Mouse (Mus musculus) lung, postnatal 4 days (tissue): ENCODE data around the gene Ifnar2.
"Not testable (repeated sequence)": the region's sequence is repeated elsewhere in the genome, so short reads cannot be mapped to it uniquely, and the experiment has no call there.

ENCODE experiments used
- DNase-seq, 2 experiments: peaks; one replicate each; pipeline ENCODE4 v3.0.0; 2021

The Ifnar2 gene

GRCm38 (mm10) chr16:91432720-91433328 lies 60.2 kb downstream of the Ifnar2 start:
- no peak for DNase-seq

GRCm38 (mm10) chr16:91433329-91433933 lies 60.8 kb downstream of the Ifnar2 start:
- peak in 1 of 2 experiments; percentile 31 for DNase-seq

GRCm38 (mm10) chr16:91434119-91434518 lies 61.5 kb downstream of the Ifnar2 start:
- DNase-seq: no peak

GRCm38 (mm10) chr16:91438081-91438480 lies 65.5 kb downstream of the Ifnar2 start:
- DNase-seq: no peak

- not testable (repeated sequence) for DNase-seq
These were observed 66.0 kb downstream of the Ifnar2 start for GRCm38 (mm10) chr16:91438599-91438998.

- DNase-seq: peak; percentile 63 to 86
These were observed 68.8 kb downstream of the Ifnar2 start for GRCm38 (mm10) chr16:91441366-91441765.

GRCm38 (mm10) chr16:91441811-91442240 lies 69.2 kb downstream of the Ifnar2 start:
- no peak for DNase-seq

- no peak for DNase-seq
These were observed 69.9 kb downstream of the Ifnar2 start for GRCm38 (mm10) chr16:91442446-91442845.

- no peak for DNase-seq
These were observed 70.6 kb downstream of the Ifnar2 start for GRCm38 (mm10) chr16:91443211-91443611.

GRCm38 (mm10) chr16:91444847-91445246 lies 72.3 kb downstream of the Ifnar2 start:
- DNase-seq: no peak

- DNase-seq: no peak
These were observed 73.0 kb downstream of the Ifnar2 start for GRCm38 (mm10) chr16:91445566-91445965.

- DNase-seq: no peak
These were observed 74.4 kb downstream of the Ifnar2 start for GRCm38 (mm10) chr16:91446778-91447511.

GRCm38 (mm10) chr16:91447512-91447900 lies 74.9 kb downstream of the Ifnar2 start:
- DNase-seq: peak in 1 of 2 experiments; percentile 42

- no peak for DNase-seq
These were observed 75.5 kb downstream of the Ifnar2 start for GRCm38 (mm10) chr16:91448088-91448487.

- no peak for DNase-seq
These were observed 76.3 kb downstream of the Ifnar2 start for GRCm38 (mm10) chr16:91448895-91449294.

GRCm38 (mm10) chr16:91450137-91451064 lies 77.8 kb downstream of the Ifnar2 start:
- peak in 1 of 2 experiments; percentile 43 for DNase-seq

- no peak for DNase-seq
These were observed 79.4 kb downstream of the Ifnar2 start for GRCm38 (mm10) chr16:91451949-91452348.

GRCm38 (mm10) chr16:91452363-91452896 lies 79.8 kb downstream of the Ifnar2 start:
- peak; percentile 37 to 48 for DNase-seq
